Comparison of ENCODE assay signal across 9 mouse cellular contexts in genomic region chr8:117159031-117159430, GRCm38 (mm10). TPM values are rescaled to one million over a fixed set of nuclear protein-coding genes. Genes with fewer than 3 reads are reported as not detected.
DNase-seq lines count a peak whose midpoint lies in the region; ATAC-seq and TF ChIP-seq lines count a peak whose summit lies in the region.
"Had no signal": no experiment of that assay in that cellular context is flagged by ENCODE, and none has a peak within 500 bp of the region (broad histone marks: within the 10 kb centered on the region; RNA-seq: fewer than 3 reads in every experiment).

No protein-coding gene starts in this region.

- H3K4me3 ChIP-seq in heart, postnatal 0 days (ENCODE audit: low read depth, low read length) = peak overlapping the region; percentile 73
- H3K4me3 ChIP-seq in embryonic facial prominence, embryonic 11.5 days (ENCODE audit: low read depth, low read length) = peak overlapping the region; percentile 91
- peak overlapping the region; percentile 94 for H3K4me3 ChIP-seq in kidney, embryonic 14.5 days (ENCODE audit: low read length)
- peak overlapping the region; percentile 95 for H3K4me3 ChIP-seq in midbrain, embryonic 16.5 days (ENCODE audit: low read depth, low read length)
- H3K4me3 ChIP-seq in cerebellum, adult 2 months (replicated peaks; ENCODE audit: insufficient read depth, low read depth, low read length) = no peak overlapping the region

- no peaks in the 10 kb centered on the region for H3K9me3 ChIP-seq in heart, postnatal 0 days (replicated peaks; ENCODE audit: control insufficient read depth, low read length)
- no peaks in the 10 kb centered on the region for H3K9me3 ChIP-seq in embryonic facial prominence, embryonic 11.5 days (replicated peaks; ENCODE audit: control insufficient read depth, low read length)
- no peaks in the 10 kb centered on the region for H3K9me3 ChIP-seq in kidney, embryonic 14.5 days (ENCODE audit: control insufficient read depth, low read length)
- no peaks in the 10 kb centered on the region for H3K9me3 ChIP-seq in midbrain, embryonic 16.5 days (replicated peaks; ENCODE audit: control insufficient read depth, low read length, poor library complexity, severe bottlenecking)

- no peaks in the 10 kb centered on the region for H3K27me3 ChIP-seq in heart, postnatal 0 days (ENCODE audit: control insufficient read depth, insufficient read depth, low read length)
- no peaks in the 10 kb centered on the region for H3K27me3 ChIP-seq in embryonic facial prominence, embryonic 11.5 days (ENCODE audit: control insufficient read depth, insufficient read depth, low read length)
- no peaks in the 10 kb centered on the region for H3K27me3 ChIP-seq in kidney, embryonic 14.5 days (ENCODE audit: control insufficient read depth, insufficient read depth, low read length)
- H3K27me3 ChIP-seq in midbrain, embryonic 16.5 days (ENCODE audit: control insufficient read depth, insufficient read depth, low read depth, low read length) = no peaks in the 10 kb centered on the region
- no peaks in the 10 kb centered on the region for H3K27me3 ChIP-seq in cerebellum, adult 2 months (ENCODE audit: control insufficient read depth, insufficient read depth, low read length)
- H3K27me3 ChIP-seq: Patski had no signal

- TF ChIP-seq EP300 in heart, postnatal 0 days (IDR thresholded peaks at IDR 0.05; ENCODE audit: low read depth) = no peak

- H3K27ac ChIP-seq in heart, postnatal 0 days (ENCODE audit: low read depth) = no peak overlapping the region
- H3K27ac ChIP-seq in embryonic facial prominence, embryonic 11.5 days (replicated peaks; ENCODE audit: low read depth, low read length) = no peak overlapping the region
- H3K27ac ChIP-seq in kidney, embryonic 14.5 days (ENCODE audit: low read depth, low read length) = no peak overlapping the region
- no peak overlapping the region for H3K27ac ChIP-seq in midbrain, embryonic 16.5 days (ENCODE audit: low read length)
- no peak overlapping the region for H3K27ac ChIP-seq in cerebellum, adult 2 months (ENCODE audit: insufficient read depth, low read length)

- intact Hi-C loops in heart, postnatal 10 days (cut with DNase I) = no loop called here

- no peak for ATAC-seq in heart, postnatal 0 days (ENCODE audit: insufficient read depth, low read depth)
- no peak for ATAC-seq in embryonic facial prominence, embryonic 11.5 days (replicated peaks; ENCODE audit: insufficient number of reproducible peaks, low FRiP score, low TSS enrichment, low read depth)
- no peak for ATAC-seq in kidney, embryonic 14.5 days (ENCODE audit: low FRiP score, low TSS enrichment)
- no peak for ATAC-seq in midbrain, embryonic 16.5 days

- H3K36me3 ChIP-seq in heart, postnatal 0 days (replicated peaks; ENCODE audit: control insufficient read depth, insufficient read depth, low read length) = no peaks in the 10 kb centered on the region
- no peaks in the 10 kb centered on the region for H3K36me3 ChIP-seq in embryonic facial prominence, embryonic 11.5 days (replicated peaks; ENCODE audit: control insufficient read depth, insufficient read depth, low read depth, low read length)
- no peaks in the 10 kb centered on the region for H3K36me3 ChIP-seq in kidney, embryonic 14.5 days (ENCODE audit: control insufficient read depth, insufficient read depth, low read length)
- no peaks in the 10 kb centered on the region for H3K36me3 ChIP-seq in midbrain, embryonic 16.5 days (ENCODE audit: control insufficient read depth, insufficient read depth, low read length)

- H3K4me1 ChIP-seq in heart, postnatal 0 days (ENCODE audit: control insufficient read depth, insufficient read depth) = peaks cover 17% of the 10 kb centered on the region
- H3K4me1 ChIP-seq in embryonic facial prominence, embryonic 11.5 days (ENCODE audit: control insufficient read depth, insufficient read depth, low read length) = no peaks in the 10 kb centered on the region
- peaks cover 19% of the 10 kb centered on the region for H3K4me1 ChIP-seq in kidney, embryonic 14.5 days (ENCODE audit: control insufficient read depth, insufficient read depth, low read length)
- H3K4me1 ChIP-seq in midbrain, embryonic 16.5 days (ENCODE audit: control insufficient read depth, insufficient read depth, low read length) = peaks cover 31% of the 10 kb centered on the region
- peaks cover 11% of the 10 kb centered on the region; the same call in 1 of the 2 replicates for H3K4me1 ChIP-seq in cerebellum, adult 2 months (ENCODE audit: control insufficient read depth, insufficient read depth, low read length)

- peak overlapping the region; percentile 89 for H3K4me2 ChIP-seq in heart, postnatal 0 days (ENCODE audit: low read depth, low read length)
- H3K4me2 ChIP-seq in embryonic facial prominence, embryonic 11.5 days (ENCODE audit: low read depth, low read length) = peak overlapping the region; percentile 89
- peak overlapping the region; percentile 88 for H3K4me2 ChIP-seq in kidney, embryonic 14.5 days (replicated peaks; ENCODE audit: low read depth, low read length)
- H3K4me2 ChIP-seq in midbrain, embryonic 16.5 days (ENCODE audit: low read length) = peak overlapping the region; percentile 93

- DNase-seq in heart, postnatal 0 days (ENCODE audit: low spot score) = no peak
- no peak for DNase-seq in heart, postnatal 10 days
- DNase-seq in embryonic facial prominence, embryonic 11.5 days (ENCODE audit: low spot score) = no peak
- DNase-seq in cerebellum, adult 2 months = no peak
- DNase-seq in ovary, postnatal 36 days (ENCODE audit: low spot score) = no peak
- no peak for DNase-seq in layer of hippocampus, adult 9-11 months

- TF ChIP-seq CTCF in heart, postnatal 0 days (IDR thresholded peaks at IDR 0.05; ENCODE audit: low read depth) = no peak
- no peak for TF ChIP-seq CTCF in cerebellum, adult 2 months (IDR thresholded peaks at IDR 0.05; ENCODE audit: borderline replicate concordance, insufficient read depth, low read depth, low read length)

- no peak for TF ChIP-seq POLR2A in cerebellum, adult 2 months (IDR thresholded peaks at IDR 0.05; ENCODE audit: borderline replicate concordance, insufficient read depth, low read length)

- WGBS in heart, postnatal 0 days = 62% methylated on average over 5 of the region's 5 CpGs
- 54% methylated on average over 5 of the region's 5 CpGs for WGBS in embryonic facial prominence, embryonic 11.5 days
- 51% methylated on average over 5 of the region's 5 CpGs for WGBS in kidney, embryonic 14.5 days
- 67% methylated on average over 5 of the region's 5 CpGs for WGBS in midbrain, embryonic 16.5 days
- 41% methylated on average over 5 of the region's 5 CpGs for WGBS in cerebellum, adult 2 months

- no peak overlapping the region for H3K9ac ChIP-seq in heart, postnatal 0 days (replicated peaks; ENCODE audit: low read depth, low read length)
- H3K9ac ChIP-seq in embryonic facial prominence, embryonic 11.5 days (replicated peaks; ENCODE audit: low read length) = no peak overlapping the region
- peak overlapping the region; percentile 87; the same call in 1 of the 2 replicates for H3K9ac ChIP-seq in kidney, embryonic 14.5 days (ENCODE audit: low read depth, low read length)
- H3K9ac ChIP-seq in midbrain, embryonic 16.5 days (ENCODE audit: low read depth, low read length) = no peak overlapping the region

RNA-seq across cellular contexts. Expression of gene Gan, which starts 1.1 kb away (rescaled TPM):
- 3.1 and 4.0 TPM in 2 replicates for total RNA-seq in heart, postnatal 0 days (2014; rRNA removed; ENCODE audit: low replicate concordance)
- 0.60 and 0.99 TPM in 2 replicates for polyA plus RNA-seq in heart, postnatal 0 days (2015; fragmentation: Nextera tagmentation; extraction: Ambion mirVana)
- 1 to 10 TPM; 6.4 to 7.3 TPM for total RNA-seq in heart, postnatal 10 days (2021)
- 1.9 and 2.5 TPM in 2 replicates for polyA plus RNA-seq in embryonic facial prominence, embryonic 11.5 days (2014; fragmentation: Nextera tagmentation; extraction: Ambion mirVana)
- polyA plus RNA-seq in kidney, embryonic 14.5 days (2014; fragmentation: Nextera tagmentation; extraction: Ambion mirVana) = 2.7 and 3.1 TPM in 2 replicates
- polyA plus RNA-seq in midbrain, embryonic 16.5 days (2015; fragmentation: Nextera tagmentation; extraction: Ambion mirVana) = 3.2 and 3.4 TPM in 2 replicates
- 7.7 and 8.1 TPM in 2 replicates for polyA plus RNA-seq in cerebellum, adult 2 months (2012; rRNA removed)
